Mouse (Mus musculus) bone marrow macrophage, adult 2 months (primary cell): ENCODE measurements at regions not wholly inside any gene's neighbourhood (a gene's known extent, or its start where the extent isn't known, plus 50 kb on each side); places are given as distances from the start of the nearest gene placed in this dataset.

Source experiments
- CTCF ChIP-seq: IDR thresholded peaks from 2 replicates; pipeline ENCODE4 v1.5.1; 2012; ENCODE audit warnings: low read depth, mild to moderate bottlenecking, low read length, moderate library complexity
- POLR2A ChIP-seq: IDR thresholded peaks from 2 replicates; pipeline ENCODE4 v1.6.1; 2012; ENCODE audit warnings: mild to moderate bottlenecking, low read depth, low read length, borderline replicate concordance

DNA sequence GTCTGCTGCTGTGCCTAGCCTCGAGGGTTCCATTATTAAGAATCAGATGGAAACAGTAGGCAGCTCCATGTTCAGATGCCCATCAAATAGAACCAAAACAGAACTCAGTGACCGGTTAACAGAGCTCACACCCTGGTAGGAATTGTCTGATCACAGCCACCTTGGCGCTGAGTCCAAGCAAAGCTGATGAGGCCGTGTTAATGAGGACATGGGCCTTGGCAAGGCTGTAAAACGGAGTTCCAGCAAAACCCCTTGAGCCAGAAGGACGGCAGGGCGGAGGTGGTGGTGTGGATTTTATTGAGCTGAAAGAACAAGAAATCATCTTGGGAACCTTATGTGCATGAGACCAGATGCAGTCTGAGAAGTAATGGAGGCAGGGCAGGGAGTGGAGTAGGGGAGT is 96.2 kb downstream of the Abhd5 start:
- TF ChIP-seq POLR2A (no peak), CTCF (no peak)
